Mouse (Mus musculus): ENCODE data around the gene Hoxb6.

DNA sequence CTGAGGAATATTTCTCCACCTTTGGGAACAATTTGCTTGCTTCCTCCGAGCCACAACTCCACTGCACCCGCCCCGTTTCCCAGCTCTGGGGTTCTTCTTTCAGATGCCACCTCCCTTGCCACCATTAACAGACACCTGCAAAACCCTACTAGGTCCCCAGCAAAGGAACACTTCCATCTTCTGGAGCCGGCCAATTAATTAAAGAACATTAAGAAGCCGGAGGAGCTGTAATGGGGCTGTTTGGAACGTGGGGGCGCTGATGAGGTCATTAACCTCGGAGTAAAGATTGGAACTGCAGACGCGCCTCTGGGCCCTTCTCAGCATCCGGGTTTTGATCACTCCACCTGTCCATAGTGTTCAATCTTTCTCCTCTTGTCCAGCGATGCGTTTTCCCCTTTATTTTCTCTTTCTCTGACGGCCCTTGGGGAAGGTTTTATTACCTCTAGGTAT lies 36.3 kb upstream of the Hoxb6 start:
- TF ChIP-seq CHD2 (IDR thresholded peaks at IDR 0.05; ENCODE audit: low read depth, low read length), result no peak
- TF ChIP-seq HCFC1 (IDR thresholded peaks at IDR 0.05; ENCODE audit: borderline replicate concordance, insufficient read depth, low read length), result no peak
- TF ChIP-seq MAFK (IDR thresholded peaks at IDR 0.05; ENCODE audit: insufficient read depth, low read depth, low read length), result no peak
- TF ChIP-seq ZNF384 (IDR thresholded peaks at IDR 0.05; ENCODE audit: low read depth, low read length), result no peak
- no peak for TF ChIP-seq ZC3H11A (IDR thresholded peaks at IDR 0.05; ENCODE audit: borderline replicate concordance, low read depth, low read length)
